Mouse (Mus musculus): Measurements from ENCODE around the gene Amn1.
"Not testable (repeated sequence)": the region's sequence is repeated elsewhere in the genome, so short reads cannot be mapped to it uniquely, and the experiment has no call there.

Amn1 gene

DNA sequence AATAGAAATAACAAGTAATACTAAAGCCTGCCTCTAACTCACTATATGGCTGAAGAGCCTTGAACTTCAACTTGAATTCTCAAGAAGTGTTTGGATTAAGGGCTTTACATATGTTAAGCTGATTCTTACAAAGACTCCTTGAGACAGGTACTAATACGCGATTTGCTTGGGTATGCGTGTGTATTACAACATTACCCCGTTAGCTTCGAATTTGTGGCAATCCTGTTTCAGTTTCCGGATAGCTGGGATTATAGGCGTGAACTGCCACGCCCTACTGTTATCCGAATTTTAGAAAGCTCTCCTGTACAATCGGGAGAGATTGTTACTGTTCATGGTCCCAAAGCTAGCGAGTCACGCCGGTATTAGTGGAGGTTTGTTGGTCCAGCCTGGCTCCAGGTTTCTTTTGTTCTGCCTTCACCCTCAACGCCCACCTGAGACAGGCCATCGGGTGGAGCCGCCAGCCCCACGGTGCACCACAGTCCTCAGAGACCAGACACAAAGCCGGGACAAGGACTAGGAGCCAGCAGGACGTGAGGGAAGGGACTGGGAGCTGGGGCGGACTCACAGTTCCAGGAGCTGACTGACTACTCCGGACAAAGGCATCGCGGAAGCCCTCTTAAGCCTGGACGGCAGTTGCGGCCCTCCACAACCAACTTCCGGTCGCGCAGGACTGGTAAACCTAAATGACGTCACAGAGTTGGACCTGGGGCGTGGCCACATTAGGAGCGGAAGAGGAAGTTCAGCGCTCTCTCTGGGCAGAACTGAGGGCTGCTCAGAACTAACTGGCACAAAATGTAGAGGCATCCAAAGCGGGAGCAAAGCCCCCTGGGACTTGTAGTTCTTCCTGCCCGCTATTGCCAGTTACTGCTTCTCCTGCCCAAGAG is at the start of gene Amn1:
Gene Amn1, minus strand, starts transcription at position 672 of the 884 bp plus-strand sequence.
- peak; percentile 98 for DNase-seq

DNA sequence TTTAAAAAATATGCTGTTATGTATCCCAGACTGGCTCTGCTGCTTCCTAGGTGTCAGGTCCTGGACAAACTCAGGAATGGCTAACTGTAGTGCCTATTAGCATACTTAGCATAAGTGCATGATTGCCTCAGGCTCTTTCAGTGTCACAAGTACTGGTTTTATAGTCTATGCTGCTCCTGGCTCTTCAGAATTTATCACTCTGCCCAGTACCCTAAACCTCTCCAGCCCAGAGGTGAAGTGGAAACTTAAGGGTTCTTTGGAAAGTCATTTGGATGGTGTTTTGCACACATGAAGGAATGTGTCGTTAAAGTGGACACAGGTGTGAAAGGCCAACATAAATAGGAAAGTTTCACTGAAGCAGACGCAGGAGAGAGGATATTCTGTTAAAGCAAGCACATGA is 48.3 kb upstream of the Amn1 start:
- DNase-seq = no peak

DNA sequence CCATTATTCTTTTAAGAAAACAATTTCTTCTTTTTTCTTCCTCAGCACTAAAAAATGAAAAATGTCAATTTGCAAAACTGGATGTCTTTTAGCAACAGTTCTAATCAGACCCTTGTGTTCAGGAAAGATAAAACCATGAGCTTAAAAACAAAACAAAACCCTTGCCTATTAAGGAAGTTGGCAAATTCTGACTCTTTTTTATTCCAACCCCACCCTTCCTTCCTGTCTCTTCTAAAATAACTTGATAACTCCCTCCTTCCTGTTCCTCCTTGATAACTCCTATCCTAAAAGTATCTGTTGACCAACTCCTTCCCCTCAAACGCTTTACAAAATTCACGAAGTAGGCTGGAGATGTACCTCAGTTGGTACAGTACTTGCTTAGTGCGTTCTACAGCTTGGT is 45.4 kb upstream of the Amn1 start:
- no peak for DNase-seq

DNA sequence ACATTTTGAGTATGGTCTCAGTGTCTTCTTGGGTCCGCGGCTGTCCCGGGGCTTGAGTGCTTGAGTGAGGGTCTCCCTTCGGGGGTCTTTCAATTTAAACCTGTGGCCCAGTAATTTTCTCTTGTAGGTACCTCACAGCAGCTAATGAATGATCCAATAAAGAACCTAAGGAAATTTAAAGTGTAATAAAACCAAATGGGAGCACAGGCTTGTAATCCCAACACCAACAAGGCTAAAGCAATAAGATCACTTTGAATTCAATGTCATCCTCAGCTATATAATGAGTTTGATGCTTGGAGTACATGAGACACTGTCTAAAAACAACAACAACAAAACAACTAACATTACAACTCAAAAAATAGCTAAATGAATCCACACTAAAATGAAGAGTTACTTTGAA is 36.2 kb upstream of the Amn1 start:
- no peak for DNase-seq

DNA sequence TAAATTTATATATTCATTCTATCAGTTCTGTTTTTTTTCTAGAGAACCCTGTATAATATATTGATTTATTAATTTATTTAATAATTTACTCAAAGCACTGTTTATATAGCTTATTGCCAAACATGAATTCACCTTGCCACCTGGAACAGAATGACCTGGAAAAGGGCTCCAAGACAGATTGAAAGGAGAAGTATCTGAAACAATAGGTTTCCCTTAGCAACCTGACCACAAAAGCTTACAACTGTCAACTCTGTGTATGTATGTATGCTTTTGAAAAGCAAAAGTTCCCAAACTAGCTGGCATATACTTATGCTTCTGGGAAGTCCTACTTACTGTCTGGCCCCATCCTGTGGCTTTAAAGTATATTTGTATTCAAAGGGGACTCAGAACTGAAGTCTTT is 32.8 kb upstream of the Amn1 start:
- no peak for DNase-seq

DNA sequence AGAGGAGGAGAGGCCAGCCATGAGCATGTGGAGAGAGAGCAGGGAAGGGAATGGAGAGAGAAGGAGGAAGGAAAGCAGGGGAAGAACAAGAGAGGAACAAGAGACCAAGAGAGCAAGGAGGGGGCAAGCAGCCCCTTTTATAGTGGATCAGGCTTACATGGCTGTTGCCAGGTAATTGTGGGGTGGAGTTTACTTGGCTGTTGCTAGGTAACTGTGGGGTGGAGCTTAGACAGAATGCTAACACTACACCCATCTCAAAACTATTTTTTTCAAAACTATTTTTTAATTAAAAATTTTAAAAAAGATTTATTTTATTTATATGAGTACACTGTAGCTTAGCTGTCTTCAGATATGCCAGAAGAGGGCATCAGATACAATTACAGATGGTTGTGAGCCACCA is 10.1 kb upstream of the Amn1 start:
- DNase-seq = no peak

DNA sequence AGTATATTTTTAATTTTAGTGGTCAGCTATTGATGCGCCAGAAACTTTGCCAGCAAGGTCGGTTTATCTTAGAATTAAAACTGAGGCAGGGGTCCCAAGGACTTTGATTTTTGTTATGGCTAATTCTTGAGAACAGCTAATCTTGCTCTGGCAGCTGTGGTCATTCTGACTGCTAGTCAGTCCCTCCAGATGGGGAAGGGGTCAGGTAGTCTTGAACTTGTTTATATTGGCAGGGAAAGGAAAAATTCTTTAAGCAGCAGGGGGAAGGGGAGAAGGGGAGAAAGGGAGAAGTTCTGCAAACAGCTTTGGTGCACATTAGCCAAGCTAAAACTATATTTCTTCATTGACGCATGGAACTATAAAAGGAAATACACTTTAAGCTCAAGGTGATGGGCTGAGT is 8.6 kb upstream of the Amn1 start:
- no peak for DNase-seq

DNA sequence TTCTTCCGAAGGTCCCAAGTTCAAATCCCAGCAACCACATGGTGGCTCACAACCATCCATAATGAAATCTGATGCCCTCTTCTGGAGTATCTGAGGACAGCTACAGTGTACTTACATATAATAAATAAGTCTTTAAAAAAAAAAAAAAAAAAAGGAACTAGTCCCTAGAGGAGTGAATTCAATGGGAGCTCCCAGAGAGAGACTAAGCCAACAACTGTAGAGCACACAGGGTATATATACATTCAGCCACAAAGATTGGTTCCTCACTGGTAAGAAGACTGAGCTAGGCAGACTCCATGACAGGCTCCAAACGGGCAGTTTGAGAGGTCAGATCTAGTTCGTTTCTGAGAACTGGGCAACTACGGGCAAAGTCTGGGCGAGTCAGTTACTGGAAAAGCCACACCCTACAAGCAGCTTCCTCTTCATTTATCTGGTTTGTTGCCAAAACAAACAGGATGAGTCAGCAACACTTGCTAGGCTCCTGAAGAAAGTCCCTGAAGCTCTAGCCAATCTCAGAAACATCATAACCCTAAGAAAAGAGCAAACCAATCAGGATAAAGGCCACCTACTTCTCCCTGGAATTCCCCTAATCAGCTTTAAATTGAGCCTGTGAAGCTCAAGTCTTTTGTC is 4.9 kb upstream of the Amn1 start:
- peak; percentile 57 for DNase-seq

DNA sequence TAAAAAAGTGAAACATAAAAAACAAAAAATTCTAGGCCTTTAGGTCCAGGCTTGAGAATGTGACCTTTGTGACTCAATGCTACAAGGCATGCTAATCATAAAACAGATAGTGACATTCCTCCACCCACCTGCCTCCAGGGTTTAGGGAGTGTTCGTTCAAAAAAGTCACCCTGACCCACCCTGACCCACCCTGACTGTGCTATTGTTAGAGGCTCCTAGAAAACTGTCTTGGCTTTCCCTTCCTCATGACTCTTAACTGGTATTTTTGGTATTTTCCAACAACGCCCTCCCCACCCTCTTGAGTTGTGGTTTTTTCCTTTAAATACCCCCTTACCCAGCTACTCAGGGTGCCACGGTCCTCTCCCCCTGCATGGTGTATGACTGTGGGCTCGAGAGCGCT is 3.4 kb upstream of the Amn1 start:
- DNase-seq = not testable (repeated sequence)

DNA sequence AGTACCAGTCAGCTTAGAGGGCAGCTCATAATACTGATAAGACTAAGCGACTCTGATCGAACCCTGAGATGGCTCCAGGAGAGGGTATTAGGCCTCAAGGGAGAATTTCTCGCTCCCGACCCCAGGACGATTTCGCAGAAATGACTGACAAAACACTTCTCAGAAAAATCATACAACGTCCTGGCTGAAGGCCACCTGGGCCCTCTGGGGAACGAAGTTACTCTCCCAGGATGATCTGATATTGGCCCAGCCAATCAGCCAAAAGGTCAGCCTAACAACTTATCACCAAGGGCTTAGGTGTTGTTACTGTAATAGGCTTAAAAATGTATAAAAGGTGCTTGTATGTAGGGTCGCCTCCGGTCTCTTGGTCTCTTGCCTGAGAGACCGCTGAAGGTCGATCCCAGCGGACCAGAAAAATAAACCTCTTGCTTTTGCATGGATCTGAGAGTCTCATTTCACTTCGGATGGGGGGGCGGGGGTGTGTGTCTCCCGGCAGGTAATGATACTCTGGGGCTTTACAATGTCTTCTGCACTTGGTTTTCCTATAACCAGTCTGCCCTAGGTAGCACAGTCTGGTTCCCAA is 919 bp upstream of the Amn1 start:
- peak; percentile 14 for DNase-seq

DNA sequence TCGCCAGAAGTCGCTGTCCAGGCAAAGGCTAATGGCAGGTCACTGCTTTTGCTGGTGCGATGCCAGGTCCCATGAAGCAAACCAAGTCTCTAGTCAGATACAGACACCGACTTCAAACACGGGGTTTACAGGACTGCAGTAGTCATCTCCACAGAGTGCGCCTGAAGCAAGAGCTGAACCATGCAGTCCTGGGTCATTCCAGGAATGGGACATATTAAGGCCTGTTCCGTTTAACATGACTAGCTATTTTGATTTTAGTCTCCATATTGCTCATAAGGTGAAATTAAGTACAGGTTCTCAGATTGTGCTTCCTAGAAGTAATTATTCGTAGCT is 379 bp upstream of the Amn1 start:
- no peak for DNase-seq

DNA sequence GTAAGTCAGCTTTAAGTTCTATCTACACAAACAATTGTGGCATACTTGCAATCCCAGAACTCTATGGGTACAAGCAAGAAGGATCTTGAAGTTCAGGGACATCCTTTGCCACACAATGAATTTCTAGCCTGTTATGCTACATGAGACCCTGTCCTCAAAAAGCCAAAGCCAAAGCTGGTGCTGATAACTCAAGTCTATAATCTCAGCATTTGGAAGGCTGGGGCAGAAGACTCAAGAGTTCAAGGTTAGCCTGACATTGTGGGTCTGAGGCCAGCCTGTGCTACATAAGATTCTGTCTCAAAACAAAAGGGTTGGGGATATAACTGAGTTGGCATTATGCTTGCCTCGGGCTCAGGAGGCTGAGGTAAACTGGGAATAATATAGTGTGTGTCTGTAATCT is 1.1 kb downstream of the Amn1 start:
- DNase-seq = no peak

DNA sequence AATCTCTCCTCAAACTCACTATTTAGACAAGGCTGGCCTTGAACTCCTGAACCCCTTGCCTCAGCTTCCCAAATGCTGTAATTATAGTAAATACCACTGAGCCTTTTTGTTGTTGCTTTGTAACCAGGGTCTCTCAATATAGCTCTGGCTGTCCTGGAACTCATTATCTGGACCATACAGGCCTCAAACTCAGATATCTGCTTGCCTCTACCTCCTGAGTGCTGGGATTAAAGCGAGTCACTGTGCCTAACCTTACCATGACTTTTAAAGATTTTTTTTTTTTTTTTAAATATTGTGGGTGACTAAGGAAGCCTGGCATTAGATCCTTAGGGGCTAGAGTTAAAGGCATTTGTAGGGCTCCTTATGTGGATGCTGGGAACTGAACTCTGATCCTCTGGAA is 4.5 kb downstream of the Amn1 start:
- no peak for DNase-seq

DNA sequence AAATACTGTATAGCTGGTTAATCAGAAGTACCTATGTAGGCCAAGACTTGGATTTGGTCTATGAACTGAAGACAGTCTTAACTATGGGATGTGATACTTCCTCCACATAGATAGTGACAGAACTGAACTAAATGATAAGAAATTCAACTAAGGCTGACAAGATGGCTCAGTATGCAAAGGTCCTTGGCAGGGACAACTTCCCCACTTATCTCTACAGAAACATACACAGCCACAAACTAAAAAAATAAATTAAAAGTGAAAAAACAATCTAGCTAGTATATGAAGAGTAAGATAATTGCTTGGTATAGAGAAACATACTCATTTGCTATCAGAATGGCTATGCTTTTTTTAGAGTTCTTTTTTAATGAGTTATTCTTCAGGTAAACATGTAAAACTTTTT is 9.4 kb downstream of the Amn1 start:
- DNase-seq = no peak

DNA sequence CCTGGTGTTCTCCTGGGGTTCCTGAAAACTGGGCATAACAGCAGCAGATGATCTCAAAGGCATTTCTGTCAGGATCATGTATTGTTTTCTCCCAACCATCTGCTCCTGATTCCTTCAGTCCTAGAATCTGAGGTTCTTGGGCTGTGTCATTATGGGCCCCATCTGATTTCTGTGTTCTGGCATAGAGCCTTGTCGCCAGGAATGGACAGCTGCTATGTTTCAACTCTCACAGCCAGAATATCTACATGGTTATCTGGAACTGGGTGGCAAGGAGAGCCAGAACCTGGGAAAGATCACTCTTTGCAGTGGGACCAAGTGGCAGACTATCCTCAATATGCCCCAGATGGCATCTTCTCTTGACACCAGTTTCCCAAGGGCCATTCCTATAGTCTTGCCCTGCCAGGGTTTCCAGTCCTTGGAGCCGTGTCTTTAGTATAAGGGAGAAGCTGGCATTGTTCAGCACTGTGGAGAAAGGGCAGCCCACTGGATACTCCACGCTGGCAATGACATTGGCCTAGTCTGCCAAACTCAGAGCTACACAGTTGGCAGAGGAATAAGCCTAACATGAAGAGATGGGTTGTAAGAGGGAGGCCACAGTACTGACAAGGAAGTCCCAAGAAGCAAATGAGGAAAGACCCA is 13.5 kb downstream of the Amn1 start:
- DNase-seq = no peak

DNA sequence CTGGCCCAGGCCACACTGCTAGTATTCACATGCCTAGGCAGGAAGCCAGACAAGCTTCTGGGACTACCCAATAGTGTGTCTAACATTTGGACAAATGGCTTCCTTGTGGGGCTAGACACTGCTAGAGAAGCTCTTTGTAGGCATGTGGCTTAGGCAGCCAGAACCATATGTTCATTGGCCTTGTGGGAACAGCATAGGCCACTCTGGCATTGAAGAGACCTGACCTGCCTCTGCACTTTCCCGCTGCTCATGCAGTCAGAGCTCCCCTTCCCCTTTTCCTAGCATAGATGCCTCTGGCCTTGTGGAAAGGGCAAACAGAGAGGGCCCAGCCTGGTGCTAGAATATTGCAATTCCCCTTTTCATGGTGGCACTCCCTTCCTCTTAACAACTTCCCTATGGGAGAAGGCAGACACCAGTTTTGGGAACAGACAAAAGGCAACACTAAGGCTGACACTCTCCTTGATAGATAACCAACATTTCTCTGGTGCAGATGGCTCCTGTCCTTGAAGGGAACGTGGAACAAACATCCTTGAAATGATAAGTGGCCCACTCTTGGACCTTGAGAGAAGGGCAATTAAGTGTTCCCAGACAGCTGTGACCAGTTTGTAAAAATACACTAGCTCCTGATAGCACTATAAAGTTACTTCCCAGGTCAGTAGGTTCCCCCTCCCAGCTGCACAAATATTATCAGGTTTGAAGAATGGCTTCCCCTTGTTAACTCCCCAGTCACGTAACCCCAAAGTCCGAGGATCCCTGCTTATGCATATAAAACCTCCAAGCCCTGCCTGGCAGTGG is 14.5 kb downstream of the Amn1 start:
- DNase-seq = no peak

DNA sequence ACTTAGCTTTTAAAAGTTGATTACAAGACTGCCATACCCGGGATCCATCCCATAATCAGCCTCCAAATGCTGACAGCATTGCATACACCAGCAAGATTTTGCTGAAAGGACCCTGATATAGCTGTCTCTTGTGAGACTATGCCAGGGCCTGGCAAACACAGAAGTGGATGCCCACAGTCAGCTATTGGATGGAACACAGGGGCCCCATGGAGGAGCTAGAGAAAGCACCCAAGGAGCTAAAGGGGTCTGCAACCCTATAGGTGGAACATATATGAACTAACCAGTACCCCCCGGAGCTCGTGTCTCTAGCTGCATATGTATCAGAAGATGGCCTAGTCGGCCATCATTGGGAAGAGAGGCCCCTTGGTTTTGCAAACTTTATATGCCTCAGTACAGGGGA is 18.5 kb downstream of the Amn1 start:
- not testable (repeated sequence) for DNase-seq

DNA sequence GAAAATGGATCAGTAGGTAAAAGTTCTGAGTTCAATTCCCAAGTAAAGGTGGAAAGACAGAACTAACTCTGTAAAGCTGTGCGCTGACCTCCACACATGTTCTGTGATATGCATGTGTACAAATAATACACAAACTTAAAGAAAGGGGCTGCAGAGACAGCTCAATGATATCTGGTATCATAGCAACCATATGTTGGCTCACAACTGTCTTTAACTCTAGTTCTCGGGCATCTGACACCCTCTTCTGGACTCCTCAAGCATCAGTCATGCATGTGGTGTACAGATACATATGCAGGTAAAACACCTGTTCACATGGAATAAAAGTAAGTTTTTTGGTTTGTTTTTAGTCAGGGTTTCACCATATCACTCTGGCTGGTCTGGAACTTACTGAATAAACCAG is 20.1 kb downstream of the Amn1 start:
- DNase-seq = no peak

DNA sequence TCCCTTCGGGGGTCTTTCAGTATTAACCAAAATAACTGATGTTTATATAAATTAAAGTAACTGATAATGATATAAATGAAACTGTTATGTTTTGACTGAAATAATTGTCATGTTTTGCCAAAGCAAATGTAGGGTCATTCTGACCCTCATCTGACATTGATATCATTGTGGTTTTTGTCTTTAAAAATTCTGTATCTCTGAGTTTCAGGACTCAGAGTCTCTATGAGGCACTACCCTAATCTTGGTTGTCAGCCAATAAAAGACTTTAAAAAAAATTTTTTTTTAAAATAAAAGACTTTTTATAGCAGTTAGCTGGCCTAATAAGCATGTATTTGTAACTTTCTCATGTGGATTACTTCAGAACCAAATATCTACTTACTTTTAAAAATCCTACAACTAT is 20.8 kb downstream of the Amn1 start:
- DNase-seq = no peak

DNA sequence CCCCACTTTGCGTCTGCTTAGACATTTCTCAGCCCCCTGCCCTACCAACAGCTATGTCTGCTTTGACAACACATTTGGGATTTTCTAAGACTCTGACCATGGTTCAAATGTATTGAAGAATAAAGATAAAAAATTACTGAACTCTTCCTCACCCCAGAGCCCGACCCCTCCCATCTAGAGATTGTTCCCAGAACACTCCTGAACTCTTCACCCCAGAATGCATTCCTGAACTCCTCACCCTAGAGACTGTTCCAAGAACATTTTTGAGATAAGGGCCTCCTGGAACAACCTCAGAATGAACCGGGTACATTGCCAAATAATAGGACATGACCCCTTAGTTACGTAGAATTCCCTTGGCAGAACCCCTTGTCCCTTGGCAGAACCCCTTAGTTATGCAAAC is 21.5 kb downstream of the Amn1 start:
- peak; percentile 40 for DNase-seq

DNA sequence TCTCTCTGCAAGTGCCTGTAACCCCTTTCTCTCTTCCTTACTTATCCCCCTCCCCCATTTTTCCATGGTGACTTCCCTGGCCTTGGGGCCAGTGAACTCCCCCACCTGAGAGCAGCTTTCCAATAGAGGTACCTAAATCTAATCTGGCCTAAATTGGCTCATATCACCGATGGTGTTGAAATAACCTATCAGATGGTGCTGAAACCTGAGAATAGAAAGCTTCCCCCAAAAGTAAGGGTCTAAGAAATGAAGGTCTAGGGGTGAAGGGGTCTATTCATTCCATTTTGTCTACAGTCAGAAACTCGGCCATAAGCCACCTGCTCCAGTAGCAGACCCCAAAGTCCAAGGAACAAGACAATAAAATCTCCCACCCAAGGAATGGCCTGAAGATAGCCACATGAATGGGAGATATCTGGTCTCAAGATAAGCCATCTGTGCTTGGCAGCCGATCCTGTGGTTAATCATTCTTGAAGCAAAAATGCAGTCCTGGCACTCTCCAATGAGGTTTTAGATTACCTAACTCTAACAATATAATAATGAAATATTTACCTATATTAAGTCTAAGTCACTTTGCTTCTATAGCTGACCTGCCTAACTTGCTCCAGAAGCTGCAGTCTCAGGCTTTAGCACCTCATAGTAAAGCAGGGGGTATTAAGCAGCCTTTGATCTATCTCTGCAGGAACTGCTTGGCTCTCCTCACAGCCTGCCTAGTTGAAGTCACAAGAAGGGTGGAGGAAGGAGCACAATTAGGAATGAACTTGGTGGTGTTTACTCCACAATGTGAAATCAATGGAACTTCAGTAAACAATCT is 33.3 kb downstream of the Amn1 start:
- peak; percentile 36 for DNase-seq
